Mouse (Mus musculus) hindbrain, postnatal 0 days (tissue): ENCODE data around the gene Mapk1ip1l. TPM values are rescaled to one million over a fixed set of nuclear protein-coding genes. Genes with fewer than 3 reads are reported as not detected.
"Not testable (repeated sequence)": the region's sequence is repeated elsewhere in the genome, so short reads cannot be mapped to it uniquely, and the experiment has no call there.

Experiments used
- ATAC-seq: fragments of 200-750 bp; cut with Nextera tagmentation; 2 replicates; pipeline ENCODE4 v1.8.0; 2017; ENCODE audit warnings: mild to moderate bottlenecking, moderate TSS enrichment, moderate library complexity
- DNase-seq: peaks from one replicate; pipeline ENCODE4 v3.0.0-alpha.2; 2015; ENCODE audit warnings: low spot score
- H3K27ac ChIP-seq: fragments of 300-500 bp; sonication (generic); 2 replicates; pipeline ENCODE4 v1.5.1; 2014; ENCODE audit warnings: mild to moderate bottlenecking
- H3K27me3 ChIP-seq: fragments of 300-500 bp; sonication (generic); 2 replicates; pipeline ENCODE4 v1.6.1; 2014; ENCODE audit warnings: low read length, mixed read lengths; ENCODE audit not compliant: insufficient read depth
- H3K36me3 ChIP-seq: fragments of 300-500 bp; sonication (generic); 2 replicates; pipeline ENCODE4 v1.6.1; 2014; ENCODE audit warnings: low read length, mixed read lengths; ENCODE audit not compliant: insufficient read depth
- H3K4me1 ChIP-seq: fragments of 300-500 bp; sonication (generic); 2 replicates; pipeline ENCODE4 v1.6.1; 2014; ENCODE audit warnings: antibody characterized with exemption, low read length, mixed read lengths; ENCODE audit not compliant: insufficient read depth
- H3K4me2 ChIP-seq: fragments of 300-500 bp; sonication (generic); 2 replicates; pipeline ENCODE4 v1.6.1; 2014; ENCODE audit warnings: low read depth, mild to moderate bottlenecking, low read length, moderate library complexity, mixed read lengths
- H3K4me3 ChIP-seq: fragments of 300-500 bp; sonication (generic); 2 replicates; pipeline ENCODE4 v1.5.1; 2014; ENCODE audit warnings: low read length
- H3K9ac ChIP-seq: fragments of 300-500 bp; sonication (generic); replicated peaks from 2 replicates; pipeline ENCODE4 v1.6.1; 2014; ENCODE audit warnings: mild to moderate bottlenecking, low read length, moderate library complexity, mixed read lengths
- H3K9me3 ChIP-seq: fragments of 300-500 bp; sonication (generic); 2 replicates; pipeline ENCODE4 v1.6.1; 2016; ENCODE audit warnings: low read length, mixed read lengths
- CTCF ChIP-seq: IDR thresholded peaks from 2 replicates; pipeline ENCODE4 v1.5.1; 2016; ENCODE audit warnings: antibody characterized with exemption, control low read depth, low read depth
- WGBS: fragments of 180-500 bp; shearing (Covaris S2); extraction: QIAGEN DNeasy Blood & Tissue Kit; methylation state at CpG from one replicate; pipeline ENCODE4 v1.1.7; 2014; 5-methylcytosine and 5-hydroxymethylcytosine counted together
- polyA plus RNA-seq: library from polyadenylated mRNA; unstranded; fragments of >200 nt; fragmentation: Nextera tagmentation; extraction: Ambion mirVana; gene quantifications from 2 replicates; pipeline ENCODE4 v1.2.1, GENCODE M21; 2015
- total RNA-seq: library from RNA; depleted of rRNA; stranded (reverse); fragments of >200 nt; gene quantifications from 2 replicates; pipeline ENCODE4 v1.2.3, GENCODE M21; 2014

Mapk1ip1l gene
- total and polyA plus RNA-seq, 2 experiments from 2014 or later, result 33.9 to 50.3 TPM

- peaks cover 28% of the 10 kb centered on the region for H3K36me3 ChIP-seq
These were observed 12.5 kb downstream of the Mapk1ip1l start for GRCm38 (mm10) chr14:47310342-47311181.

GRCm38 (mm10) chr14:47319362-47319761 is 21.3 kb downstream of the Mapk1ip1l start:
- TF ChIP-seq CTCF, result no peak
- no peak for ATAC-seq
- H3K4me1 ChIP-seq, result no peaks in the 10 kb centered on the region

More at GRCm38 (mm10) chr14:47310342-47311181, 12.5 kb downstream of the Mapk1ip1l start:
- peak; percentile 29; the same call in 1 of the 2 replicates for ATAC-seq
- H3K27ac ChIP-seq, result no peak overlapping the region
- no peak for DNase-seq
- no peak overlapping the region for H3K4me3 ChIP-seq
- H3K4me2 ChIP-seq, result no peak overlapping the region
- no peak for TF ChIP-seq CTCF
- WGBS, result 88% methylated on average over 18 of the region's 18 CpGs
- no peaks in the 10 kb centered on the region for H3K4me1 ChIP-seq
- H3K27me3 ChIP-seq, result no peaks in the 10 kb centered on the region
- H3K9me3 ChIP-seq, result no peaks in the 10 kb centered on the region
- H3K9ac ChIP-seq, result no peak overlapping the region

GRCm38 (mm10) chr14:47321581-47321980 is 23.5 kb downstream of the Mapk1ip1l start:
- not testable (repeated sequence) for H3K27ac ChIP-seq, H3K9me3 ChIP-seq, H3K4me1 ChIP-seq, ATAC-seq, H3K9ac ChIP-seq, H3K36me3 ChIP-seq, DNase-seq, H3K27me3 ChIP-seq, H3K4me3 ChIP-seq, H3K4me2 ChIP-seq
- 95% methylated on average over 6 of the region's 8 CpGs for WGBS

More at GRCm38 (mm10) chr14:47319362-47319761, 21.3 kb downstream of the Mapk1ip1l start:
- no peak for DNase-seq
- H3K9me3 ChIP-seq, result no peaks in the 10 kb centered on the region
- H3K4me3 ChIP-seq, result no peak overlapping the region
- H3K4me2 ChIP-seq, result no peak overlapping the region
- 93% methylated on average over 5 of the region's 5 CpGs for WGBS
- no peaks in the 10 kb centered on the region for H3K36me3 ChIP-seq
- no peak overlapping the region for H3K27ac ChIP-seq
- H3K9ac ChIP-seq, result no peak overlapping the region
- H3K27me3 ChIP-seq, result no peaks in the 10 kb centered on the region

GRCm38 (mm10) chr14:47325965-47326761 is 28.1 kb downstream of the Mapk1ip1l start:
- TF ChIP-seq CTCF, result no peak
- H3K4me3 ChIP-seq, result no peak overlapping the region
- H3K9me3 ChIP-seq, result no peaks in the 10 kb centered on the region
- no peak overlapping the region for H3K9ac ChIP-seq
- DNase-seq (no peak), ATAC-seq (no peak)
- no peak overlapping the region for H3K4me2 ChIP-seq
- WGBS, result 78% methylated on average over 9 of the region's 9 CpGs
- H3K36me3 ChIP-seq, result no peaks in the 10 kb centered on the region
- no peak overlapping the region for H3K27ac ChIP-seq
- no peaks in the 10 kb centered on the region for H3K4me1 ChIP-seq
- H3K27me3 ChIP-seq, result no peaks in the 10 kb centered on the region

- no peak for DNase-seq
- H3K36me3 ChIP-seq, result no peaks in the 10 kb centered on the region
- no peaks in the 10 kb centered on the region for H3K9me3 ChIP-seq
- ATAC-seq, result no peak
- no peak overlapping the region for H3K27ac ChIP-seq
- H3K4me1 ChIP-seq, result no peaks in the 10 kb centered on the region
- no peak overlapping the region for H3K9ac ChIP-seq
- no peak overlapping the region for H3K4me2 ChIP-seq
- TF ChIP-seq CTCF, result no peak
- no peaks in the 10 kb centered on the region for H3K27me3 ChIP-seq
- H3K4me3 ChIP-seq, result no peak overlapping the region
- WGBS, result 97% methylated on average over 5 of the region's 5 CpGs
These were observed 29.3 kb downstream of the Mapk1ip1l start for GRCm38 (mm10) chr14:47327347-47327746.

- H3K36me3 ChIP-seq, result no peaks in the 10 kb centered on the region
- WGBS, result 70% methylated on average over 5 of the region's 5 CpGs
- no peak overlapping the region for H3K4me3 ChIP-seq
- H3K27ac ChIP-seq, result no peak overlapping the region
- no peaks in the 10 kb centered on the region for H3K9me3 ChIP-seq
- no peak overlapping the region for H3K9ac ChIP-seq
- TF ChIP-seq CTCF, result no peak
- no peak overlapping the region for H3K4me2 ChIP-seq
- H3K27me3 ChIP-seq, result no peaks in the 10 kb centered on the region
- DNase-seq (no peak), ATAC-seq (no peak)
- H3K4me1 ChIP-seq, result no peaks in the 10 kb centered on the region
These were observed 33.9 kb downstream of the Mapk1ip1l start for GRCm38 (mm10) chr14:47331920-47332319.
